Mouse (Mus musculus): ENCODE measurements around the gene Tspo2. TPM values are rescaled to one million over a fixed set of nuclear protein-coding genes. Genes with fewer than 3 reads are reported as not detected.

Gene Tspo2
- polyA plus RNA-seq, 1 experiment from 2014 or later = 1.5 TPM

- H3K4me2 ChIP-seq (replicated peaks) = peak overlapping the region; percentile 33
- ATAC-seq (ENCODE audit: insufficient number of reproducible peaks, insufficient read depth, low FRiP score, low TSS enrichment) = peak; percentile 60; the same call in 1 of the 2 replicates
- H3K36me3 ChIP-seq = no peaks in the 10 kb centered on the region
- 12% methylated on average over 22 of the region's 22 CpGs for WGBS
- H3K9me3 ChIP-seq = no peaks in the 10 kb centered on the region
- H3K27me3 ChIP-seq = peaks cover 15% of the 10 kb centered on the region
- no peaks in the 10 kb centered on the region for H3K4me1 ChIP-seq
- H3K9ac ChIP-seq = no peak overlapping the region
- H3K4me3 ChIP-seq = 0 out of 2 replicates have a peak overlapping the region, but pooled peaks have one; percentile 7
- H3K27ac ChIP-seq = no peak overlapping the region
These were observed 16.3 kb upstream of the Tspo2 start for GRCm38 (mm10) chr17:48467395-48468231.

- Histone ChIP-seq H3K9me3 (no peaks in the 10 kb centered on the region), H3K36me3 (no peaks in the 10 kb centered on the region), H3K4me3 (0 out of 2 replicates have a peak overlapping the region, but pooled peaks have one; percentile 7), H3K9ac (no peak overlapping the region), H3K27me3 (peaks cover 15% of the 10 kb centered on the region), H3K4me1 (no peaks in the 10 kb centered on the region), H3K27ac (no peak overlapping the region), H3K4me2 (replicated peaks) (peak overlapping the region; percentile 33)
- no peak for ATAC-seq (ENCODE audit: insufficient number of reproducible peaks, insufficient read depth, low FRiP score, low TSS enrichment)
- 44% methylated on average over 22 of the region's 22 CpGs for WGBS
These were observed 15.6 kb upstream of the Tspo2 start for GRCm38 (mm10) chr17:48466769-48467394.

DNA sequence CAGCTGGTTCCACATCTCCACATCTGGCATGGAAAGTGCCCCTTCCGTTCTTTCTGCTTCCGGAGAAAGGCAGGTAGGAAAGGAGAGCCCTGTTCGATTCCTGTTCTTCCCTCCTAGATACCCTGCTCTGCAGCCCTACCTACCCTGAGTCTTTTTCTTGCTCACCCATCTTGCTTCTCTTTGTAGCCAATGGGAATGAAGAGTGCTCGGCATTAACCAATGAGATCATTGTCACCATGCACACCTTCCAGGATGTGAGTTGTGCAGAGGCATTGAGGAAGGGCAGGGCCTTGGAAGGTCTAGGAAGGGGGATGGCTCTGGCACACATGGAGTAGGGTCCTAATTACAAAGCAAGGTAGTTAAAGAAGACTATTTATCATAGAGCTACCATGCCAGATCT lies 12.1 kb upstream of the Tspo2 start:
- Histone ChIP-seq H3K9me3 (no peaks in the 10 kb centered on the region), H3K36me3 (no peaks in the 10 kb centered on the region), H3K4me3 (no peak overlapping the region), H3K4me2 (replicated peaks) (no peak overlapping the region), H3K27me3 (peaks cover 15% of the 10 kb centered on the region), H3K27ac (no peak overlapping the region), H3K9ac (no peak overlapping the region), H3K4me1 (no peaks in the 10 kb centered on the region)
- WGBS = 88% methylated on average over 4 of the region's 4 CpGs
- no peak for ATAC-seq (ENCODE audit: insufficient number of reproducible peaks, insufficient read depth, low FRiP score, low TSS enrichment)

DNA sequence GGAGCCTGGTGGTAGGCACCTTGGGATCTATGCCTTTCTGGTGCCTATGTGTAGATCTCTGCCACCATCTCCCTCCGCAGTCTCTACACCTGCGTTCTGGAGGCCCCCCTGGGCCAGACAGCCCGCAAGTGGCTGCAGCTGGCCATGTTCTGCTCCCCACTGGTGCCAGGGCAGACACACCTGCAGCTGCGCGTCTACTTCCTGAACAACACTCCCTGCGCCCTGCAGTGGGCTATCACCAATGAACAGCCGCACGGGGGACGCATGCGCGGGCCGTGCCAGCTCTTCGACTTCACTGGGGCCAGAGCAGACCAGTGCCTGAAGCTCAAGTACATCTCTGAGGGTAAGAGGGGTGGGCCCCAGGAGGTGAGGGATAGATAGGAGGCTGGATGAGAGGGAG lies 10.8 kb upstream of the Tspo2 start:
- ATAC-seq (ENCODE audit: insufficient number of reproducible peaks, insufficient read depth, low FRiP score, low TSS enrichment) = 0 out of 2 replicates have a peak, but pooled peaks have one; percentile 22
- Histone ChIP-seq H3K4me2 (replicated peaks) (no peak overlapping the region), H3K4me1 (no peaks in the 10 kb centered on the region), H3K9me3 (no peaks in the 10 kb centered on the region), H3K9ac (no peak overlapping the region), H3K4me3 (no peak overlapping the region), H3K27ac (no peak overlapping the region), H3K36me3 (no peaks in the 10 kb centered on the region), H3K27me3 (peaks cover 12% of the 10 kb centered on the region)
- 95% methylated on average over 13 of the region's 13 CpGs for WGBS

DNA sequence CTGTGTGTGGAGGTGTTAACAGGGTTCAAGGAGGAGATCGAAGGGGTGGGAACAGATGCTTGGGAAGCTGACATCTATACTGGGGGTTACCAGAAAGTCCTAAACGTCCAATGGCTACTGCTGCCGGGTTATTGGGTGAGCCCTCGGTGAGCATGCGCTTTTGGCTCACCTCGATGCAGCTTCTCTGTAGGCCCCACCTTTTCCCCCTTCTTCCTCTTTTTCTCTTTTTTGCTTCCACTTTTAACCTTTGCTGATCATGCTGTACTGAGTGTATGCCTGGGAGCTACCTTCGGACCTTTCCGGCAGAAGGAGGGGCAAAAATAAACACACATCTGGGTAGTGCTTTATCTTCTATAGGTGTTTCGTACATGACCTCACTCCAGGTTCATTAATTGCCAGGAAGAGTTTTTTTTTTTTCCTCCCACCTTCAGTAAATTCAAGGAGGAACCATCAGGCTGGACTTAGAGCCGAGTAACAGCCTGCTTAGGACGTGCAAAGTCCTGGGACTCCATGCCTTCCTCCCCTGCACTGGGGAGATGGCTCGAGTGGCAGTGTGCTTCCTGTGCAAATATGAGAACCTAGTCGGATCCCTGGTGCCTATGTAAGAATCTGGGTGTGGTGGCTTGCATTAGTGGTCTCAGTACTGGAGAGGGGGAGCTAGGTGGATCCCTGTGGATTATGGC lies 6.8 kb upstream of the Tspo2 start:
- H3K9me3 ChIP-seq = no peaks in the 10 kb centered on the region
- 84% methylated on average over 13 of the region's 13 CpGs for WGBS
- H3K4me2 ChIP-seq (replicated peaks) = no peak overlapping the region
- no peak overlapping the region for H3K27ac ChIP-seq
- H3K36me3 ChIP-seq = no peaks in the 10 kb centered on the region
- no peak overlapping the region for H3K9ac ChIP-seq
- no peak for ATAC-seq (ENCODE audit: insufficient number of reproducible peaks, insufficient read depth, low FRiP score, low TSS enrichment)
- no peaks in the 10 kb centered on the region for H3K27me3 ChIP-seq
- H3K4me1 ChIP-seq = no peaks in the 10 kb centered on the region
- H3K4me3 ChIP-seq = no peak overlapping the region

GRCm38 (mm10) chr17:48455955-48456354 lies 4.6 kb upstream of the Tspo2 start:
- H3K4me3 ChIP-seq = no peak overlapping the region
- H3K4me2 ChIP-seq (replicated peaks) = no peak overlapping the region
- no peaks in the 10 kb centered on the region for H3K36me3 ChIP-seq
- no peaks in the 10 kb centered on the region for H3K27me3 ChIP-seq
- H3K27ac ChIP-seq = no peak overlapping the region
- WGBS = 85% methylated on average over 2 of the region's 2 CpGs
- no peaks in the 10 kb centered on the region for H3K4me1 ChIP-seq
- H3K9me3 ChIP-seq = no peaks in the 10 kb centered on the region
- H3K9ac ChIP-seq = no peak overlapping the region
- ATAC-seq (ENCODE audit: insufficient number of reproducible peaks, insufficient read depth, low FRiP score, low TSS enrichment) = no peak

DNA sequence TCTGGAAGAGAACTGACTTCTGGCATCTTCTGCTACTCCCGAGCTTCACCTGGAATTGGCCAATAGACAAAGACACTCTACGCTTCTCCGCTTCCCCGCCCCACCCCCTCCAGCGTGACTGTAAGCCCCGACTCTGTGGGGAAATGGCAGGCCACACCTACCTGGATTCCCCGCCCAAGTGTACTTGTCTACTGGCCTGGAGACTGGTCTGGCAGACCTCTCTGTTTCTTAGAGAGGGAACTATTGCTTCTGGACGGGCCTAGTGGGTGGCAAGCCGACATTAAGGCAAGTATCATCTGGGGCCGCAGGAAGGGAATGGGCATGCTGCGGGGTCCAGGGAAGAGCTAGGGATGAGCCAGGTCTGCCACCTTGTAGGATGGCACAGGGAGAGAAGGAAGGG lies 3.4 kb upstream of the Tspo2 start, which contains the start of gene Unc5cl:
TSS of gene Unc5cl (plus strand) at position 214 of the 400 bp plus-strand sequence.
- H3K4me1 ChIP-seq = no peaks in the 10 kb centered on the region
- ATAC-seq (ENCODE audit: insufficient number of reproducible peaks, insufficient read depth, low FRiP score, low TSS enrichment) = no peak
- WGBS = 54% methylated on average over 11 of the region's 11 CpGs

DNA sequence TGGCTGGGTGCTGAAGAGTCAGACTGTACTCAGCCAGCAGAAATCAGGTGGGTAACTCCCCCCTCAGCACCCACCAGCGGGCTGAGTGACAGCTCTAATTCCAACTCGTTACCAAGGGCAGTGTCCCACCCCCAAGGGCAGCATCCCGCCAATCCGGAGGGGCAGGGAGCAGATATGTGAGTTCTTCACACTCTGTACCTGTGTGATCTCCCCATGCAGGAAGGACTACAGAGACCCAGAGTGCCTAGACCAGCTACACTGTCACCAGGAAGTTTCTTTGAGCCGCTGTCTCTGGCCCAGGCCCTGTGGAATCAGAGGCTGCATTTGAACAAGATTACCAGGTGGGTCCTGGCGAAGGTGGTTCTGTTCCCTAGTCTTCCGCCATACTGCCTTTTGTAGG lies 2.9 kb upstream of the Tspo2 start:
- no peak overlapping the region for H3K4me2 ChIP-seq (replicated peaks)
- no peak for ATAC-seq (ENCODE audit: insufficient number of reproducible peaks, insufficient read depth, low FRiP score, low TSS enrichment)
- H3K27me3 ChIP-seq = no peaks in the 10 kb centered on the region
- no peaks in the 10 kb centered on the region for H3K4me1 ChIP-seq
- no peak overlapping the region for H3K4me3 ChIP-seq
- H3K36me3 ChIP-seq = no peaks in the 10 kb centered on the region
- H3K9me3 ChIP-seq = no peaks in the 10 kb centered on the region
- no peak overlapping the region for H3K27ac ChIP-seq
- WGBS = 44% methylated on average over 7 of the region's 7 CpGs
- no peak overlapping the region for H3K9ac ChIP-seq

More for the DNA sequence above, 3.4 kb upstream of the Tspo2 start, which contains the start of gene Unc5cl:
- H3K27ac ChIP-seq = no peak within 1 kb of the TSS
- no peak within 1 kb of the TSS for H3K9ac ChIP-seq
- no peaks in the 10 kb centered on the region for H3K36me3 ChIP-seq
- H3K9me3 ChIP-seq = no peaks in the 10 kb centered on the region
- no peak within 1 kb of the TSS for H3K4me2 ChIP-seq (replicated peaks)
- H3K27me3 ChIP-seq = no peaks in the 10 kb centered on the region
- H3K4me3 ChIP-seq = no peak within 1 kb of the TSS

DNA sequence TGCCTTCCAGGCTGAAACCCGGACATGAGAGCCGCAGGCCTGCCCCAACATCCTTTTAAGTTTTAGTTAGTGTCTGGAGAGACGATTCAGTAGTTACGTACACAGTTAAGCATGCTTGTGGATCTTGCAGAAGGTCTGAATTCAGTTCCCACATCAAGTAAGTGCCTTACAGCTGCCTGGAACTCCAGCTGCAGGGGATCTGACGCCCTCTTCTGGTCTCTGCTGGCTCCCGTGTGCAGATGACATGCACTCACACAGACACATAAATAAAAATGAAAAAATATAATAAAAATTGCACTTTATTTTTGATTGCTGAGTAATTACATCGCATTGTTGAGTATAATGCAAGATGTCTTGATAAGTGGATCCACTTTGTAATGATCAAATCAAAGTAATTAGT lies 2.2 kb upstream of the Tspo2 start:
- Histone ChIP-seq H3K4me3 (no peak overlapping the region), H3K36me3 (no peaks in the 10 kb centered on the region), H3K27me3 (no peaks in the 10 kb centered on the region), H3K27ac (no peak overlapping the region), H3K4me1 (no peaks in the 10 kb centered on the region), H3K4me2 (replicated peaks) (no peak overlapping the region), H3K9me3 (no peaks in the 10 kb centered on the region), H3K9ac (no peak overlapping the region)
- ATAC-seq (ENCODE audit: insufficient number of reproducible peaks, insufficient read depth, low FRiP score, low TSS enrichment) = no peak
- WGBS = 70% methylated on average over 7 of the region's 7 CpGs

DNA sequence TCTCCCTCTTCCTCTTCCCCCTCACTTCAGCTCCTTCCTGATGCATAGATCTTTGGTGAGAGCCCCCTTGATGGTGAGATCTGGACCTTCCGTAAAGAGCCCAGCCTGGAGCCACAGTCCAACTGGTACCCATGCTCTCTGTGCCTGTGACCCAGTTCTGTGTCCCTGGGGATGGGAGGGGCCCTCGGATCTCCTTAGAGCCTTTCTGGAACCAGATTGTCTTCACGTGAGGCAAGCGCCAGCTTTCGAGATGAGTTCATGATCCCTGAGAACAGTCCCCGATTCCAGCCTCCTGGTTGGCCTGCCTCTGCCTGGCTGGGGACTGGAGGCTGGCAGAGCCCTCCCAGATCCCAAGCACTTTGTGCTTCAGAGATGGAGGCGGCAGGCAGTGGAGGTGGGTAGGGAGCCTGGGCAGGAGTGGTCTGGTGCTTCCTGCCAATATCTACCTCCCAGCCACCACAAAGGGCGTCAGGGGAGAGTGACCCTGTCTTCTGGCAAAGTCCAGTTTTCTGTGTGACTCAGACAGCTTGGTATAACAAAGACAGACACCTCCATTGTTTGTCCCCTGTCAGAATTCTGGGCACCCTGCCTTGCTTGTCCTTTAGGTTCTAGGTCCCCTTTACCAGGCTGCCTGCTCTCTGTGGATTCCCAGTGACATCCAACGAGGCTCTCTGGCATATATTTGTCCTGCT lies 577 bp upstream of the Tspo2 start:
- Histone ChIP-seq H3K27me3 (no peaks in the 10 kb centered on the region), H3K9ac (no peak overlapping the region), H3K9me3 (no peaks in the 10 kb centered on the region), H3K36me3 (no peaks in the 10 kb centered on the region), H3K27ac (no peak overlapping the region), H3K4me2 (replicated peaks) (no peak overlapping the region), H3K4me1 (no peaks in the 10 kb centered on the region), H3K4me3 (no peak overlapping the region)
- 67% methylated on average over 9 of the region's 9 CpGs for WGBS
- no peak for ATAC-seq (ENCODE audit: insufficient number of reproducible peaks, insufficient read depth, low FRiP score, low TSS enrichment)

GRCm38 (mm10) chr17:48450666-48451352 lies 513 bp downstream of the Tspo2 start:
- no peaks in the 10 kb centered on the region for H3K27me3 ChIP-seq
- ATAC-seq (ENCODE audit: insufficient number of reproducible peaks, insufficient read depth, low FRiP score, low TSS enrichment) = no peak
- no peak overlapping the region for H3K4me3 ChIP-seq
- WGBS = 80% methylated on average over 13 of the region's 13 CpGs
- H3K36me3 ChIP-seq = no peaks in the 10 kb centered on the region
- no peak overlapping the region for H3K4me2 ChIP-seq (replicated peaks)
- no peak overlapping the region for H3K9ac ChIP-seq
- no peaks in the 10 kb centered on the region for H3K4me1 ChIP-seq
- H3K27ac ChIP-seq = no peak overlapping the region
- no peaks in the 10 kb centered on the region for H3K9me3 ChIP-seq
